Mouse (Mus musculus) heart, postnatal 36 days (tissue): ENCODE measurements around the gene Smyd1. TPM values are rescaled to one million over a fixed set of nuclear protein-coding genes. Genes with fewer than 3 reads are reported as not detected.
A peak's percentile ranks its signal among the peaks of the same experiment; 100 is the strongest.
"Not testable (repeated sequence)": the region's sequence is repeated elsewhere in the genome, so short reads cannot be mapped to it uniquely, and the experiment has no call there.

Source experiments
- DNase-seq, 2 experiments: peaks; one replicate each; pipeline ENCODE4 v3.0.0; 2021 to 2022
- intact Hi-C: fragments of 180-260 bp; cut with DNase I; formaldehyde crosslinking; loops from one replicate; pipeline ENCODE4 v1.15.1; 2025
- total RNA-seq, 2 experiments: library from RNA; stranded (reverse); gene quantifications; 2 replicates each; pipeline ENCODE4 v1.2.3; 2021

Smyd1 gene
- total RNA-seq, 2 experiments from 2014 or later: 351 to 373 TPM

- no peak for DNase-seq
- intact Hi-C loops: no loop called here
Measured at GRCm38 (mm10) chr6:71329881-71330280, 7.8 kb upstream of the Smyd1 start.

DNA sequence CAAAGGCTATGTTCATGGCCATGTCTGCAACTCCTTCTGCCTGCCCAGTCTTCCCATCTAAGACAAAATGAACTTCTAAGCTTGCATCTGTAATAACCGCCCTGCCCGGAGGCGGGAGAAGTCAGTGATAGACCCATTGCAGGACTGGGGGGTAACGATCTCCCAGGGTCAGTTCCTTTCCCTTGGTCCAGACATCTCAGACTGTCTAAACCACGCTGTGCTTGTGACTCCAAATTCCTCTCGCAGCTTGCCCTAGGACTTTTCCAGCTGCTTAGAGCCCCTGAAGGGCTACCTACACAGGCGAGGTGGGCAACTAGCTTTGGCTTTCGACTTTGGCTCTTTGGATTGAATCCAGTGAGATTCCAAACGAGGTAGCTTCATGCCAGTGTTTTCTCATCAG lies 2.8 kb upstream of the Smyd1 start:
- intact Hi-C loops: no loop called here

DNA sequence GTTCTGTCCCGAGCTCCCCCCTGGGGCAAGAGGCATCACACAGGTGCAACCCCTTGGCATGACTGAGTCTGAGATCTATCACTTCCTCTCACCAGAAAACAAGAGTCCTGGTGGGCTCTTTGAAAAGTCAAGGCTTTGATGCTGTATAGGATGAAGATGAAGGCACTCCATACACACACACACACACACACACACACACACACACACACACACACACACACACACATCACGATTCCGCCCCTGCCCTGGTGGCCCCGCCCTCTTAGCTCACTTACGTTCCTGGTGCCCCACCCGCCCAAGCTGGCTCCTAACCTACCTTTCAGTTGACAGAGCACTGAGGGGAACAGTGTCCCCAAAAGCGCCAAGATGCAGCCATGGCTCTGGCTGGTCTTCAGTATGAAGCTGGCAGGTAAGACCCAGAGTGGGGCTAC lies 473 bp upstream of the Smyd1 start, which contains the start of gene Cd8b1:
Cd8b1 (plus strand) TSS at position 298 of the 431 bp plus-strand sequence.
- DNase-seq: no peak
- intact Hi-C loops: no loop called here

More for the DNA sequence above, 2.8 kb upstream of the Smyd1 start:
- DNase-seq: no peak

- intact Hi-C loops: loop anchor here (10.0 kb wide), 1 partner anchor 497 kb away; no protein-coding TSS in a partner anchor
- DNase-seq: no peak
Measured at GRCm38 (mm10) chr6:71307486-71307885, 14.5 kb downstream of the Smyd1 start.

GRCm38 (mm10) chr6:71302097-71302731 lies 19.8 kb downstream of the Smyd1 start:
- DNase-seq: no peak
- intact Hi-C loops: loop anchor here (5.0 to 10.0 kb wide), 2 partner anchors 120 to 503 kb away; no protein-coding TSS in a partner anchor

GRCm38 (mm10) chr6:71298751-71299150 lies 23.3 kb downstream of the Smyd1 start:
- peak in 1 of 2 experiments; percentile 15 for DNase-seq
- intact Hi-C loops: loop anchor here (5.0 kb wide), 1 partner anchor 136 kb away; no protein-coding TSS in a partner anchor

DNA sequence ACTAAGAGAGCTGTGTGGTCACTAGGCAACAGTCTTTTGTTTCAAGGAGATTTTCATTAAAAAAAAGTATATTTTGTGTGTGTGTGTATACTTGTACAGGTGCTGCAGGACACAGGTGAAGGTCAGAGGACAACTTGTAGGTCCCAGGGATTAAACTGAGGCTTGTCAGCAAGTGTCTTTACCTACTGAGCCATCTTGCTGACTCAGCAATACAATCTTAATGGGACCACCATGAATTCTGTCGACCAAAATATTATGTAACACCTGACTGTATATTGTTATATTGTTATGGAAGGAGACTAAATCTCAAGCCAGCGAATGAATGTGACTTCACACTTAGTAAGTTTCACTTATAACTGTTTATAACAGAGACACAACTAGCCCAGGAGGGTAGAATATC lies 24.0 kb downstream of the Smyd1 start:
- intact Hi-C loops: loop anchor here (5.0 kb wide), 1 partner anchor 136 kb away; no protein-coding TSS in a partner anchor
- no peak for DNase-seq

- intact Hi-C loops: loop anchor here (5.0 kb wide), 1 partner anchor 133 kb away; no protein-coding TSS in a partner anchor
- no peak for DNase-seq
Measured at GRCm38 (mm10) chr6:71295303-71295702, 26.7 kb downstream of the Smyd1 start.

DNA sequence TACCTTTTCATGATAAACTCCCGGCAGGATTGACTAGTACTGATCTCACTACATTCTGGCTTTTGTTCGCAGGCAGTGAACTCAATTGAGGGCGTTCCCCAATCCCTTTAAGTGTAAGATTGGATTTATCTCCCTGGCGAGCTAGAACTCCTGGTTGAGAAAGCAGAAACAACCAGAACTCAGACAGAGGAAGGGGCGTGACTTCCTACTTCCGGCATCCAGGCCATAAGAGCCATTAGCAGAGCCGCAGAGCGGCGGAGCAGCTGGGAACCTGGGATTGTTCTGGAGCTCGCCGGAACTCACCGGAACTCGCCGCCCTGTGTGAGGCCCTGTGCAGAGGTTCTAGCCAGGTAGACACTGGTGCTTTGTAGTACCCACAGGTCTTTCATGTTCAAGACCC lies 28.5 kb downstream of the Smyd1 start:
- intact Hi-C loops: no loop called here
- peak; percentile 18 to 27 for DNase-seq

- DNase-seq: no peak
- intact Hi-C loops: loop anchor here (10.0 kb wide), 3 partner anchors 485 to 1965 kb away; partner anchors contain the start of genes Mrpl35, Rpia and Suclg1
Measured at GRCm38 (mm10) chr6:71279418-71279817, 42.6 kb downstream of the Smyd1 start.

- DNase-seq: no peak
- intact Hi-C loops: loop anchor here (5.0 to 10.0 kb wide), 8 partner anchors 107 to 1970 kb away; partner anchors contain the start of genes Chmp3, Kdm3a, Mrpl35 and Rnf103
Measured at GRCm38 (mm10) chr6:71274621-71275020, 47.4 kb downstream of the Smyd1 start.

GRCm38 (mm10) chr6:71273715-71274114 lies 48.3 kb downstream of the Smyd1 start:
- no peak for DNase-seq
- intact Hi-C loops: loop anchor here (5.0 to 10.0 kb wide), 8 partner anchors 106 to 1971 kb away; partner anchors contain the start of genes Chmp3, Kdm3a, Mrpl35 and Rnf103

DNA sequence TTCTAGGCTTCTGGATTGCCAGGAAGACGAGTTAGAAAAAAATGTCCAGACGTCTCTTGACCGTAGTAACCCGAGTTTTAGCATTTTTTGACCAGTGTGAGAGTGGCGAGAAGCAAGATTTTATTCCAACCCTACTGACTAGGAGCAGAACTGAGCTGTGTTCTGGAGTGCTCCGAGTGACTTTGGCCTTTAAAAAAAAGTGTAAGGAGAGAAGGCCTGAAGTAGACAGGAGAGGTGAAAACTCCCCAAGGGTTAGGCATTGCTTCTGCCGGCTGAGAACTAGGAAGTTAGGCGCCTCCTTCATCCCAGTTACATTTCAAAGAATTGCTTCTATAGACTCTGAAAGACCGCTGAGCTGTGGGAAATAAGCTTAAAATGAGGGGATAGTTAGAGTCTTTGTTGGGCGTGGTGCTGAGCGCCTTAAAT lies 49.7 kb downstream of the Smyd1 start:
- intact Hi-C loops: loop anchor here (5.0 to 10.0 kb wide), 8 partner anchors 105 to 1972 kb away; partner anchors contain the start of genes Chmp3, Kdm3a, Mrpl35 and Rnf103
- DNase-seq: no peak

DNA sequence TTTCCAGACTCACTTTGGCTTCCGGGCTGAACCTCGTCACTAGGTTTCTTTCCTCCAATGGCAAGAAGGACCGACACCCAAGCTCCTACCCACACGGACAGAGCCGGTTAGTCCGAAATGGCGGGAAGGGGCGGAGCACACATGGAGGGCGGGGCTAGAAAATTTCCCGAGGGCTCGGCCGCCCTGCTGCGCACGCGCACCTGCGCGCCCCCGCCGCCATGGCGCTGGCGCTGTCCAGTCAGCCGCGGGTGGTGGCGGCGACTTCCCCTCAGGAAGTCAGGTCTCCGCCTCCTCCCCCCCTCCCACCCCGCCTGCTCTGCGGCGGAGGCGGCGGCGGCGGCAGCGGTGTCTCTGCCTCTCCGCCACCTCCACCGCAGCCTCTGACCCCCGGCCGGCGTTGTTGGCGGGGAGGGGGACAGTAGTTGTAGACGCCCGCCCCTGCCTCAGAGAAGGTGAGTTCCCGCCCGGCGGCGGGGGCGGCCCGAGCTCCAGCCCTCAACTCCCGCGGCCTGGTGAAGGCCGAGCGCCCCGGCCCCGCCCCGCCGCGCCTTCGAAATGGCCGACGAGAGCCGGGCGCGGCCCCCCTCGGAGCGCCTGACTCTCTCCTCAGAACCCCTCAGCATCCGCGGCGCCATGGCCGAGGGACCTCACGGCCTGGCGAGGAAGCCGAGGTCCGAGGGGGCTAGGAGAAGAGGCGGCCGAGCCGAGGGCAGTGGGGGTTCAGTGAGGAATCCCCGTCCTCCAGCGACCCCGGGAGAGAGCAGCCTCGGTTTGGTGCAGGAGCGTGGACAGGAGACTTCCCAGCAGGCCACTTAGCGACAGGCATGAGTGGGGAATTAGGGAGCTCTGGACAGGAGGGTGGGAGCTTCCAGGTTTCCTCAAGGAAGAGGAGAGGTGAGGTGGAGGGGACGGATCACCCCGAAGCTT lies 50.4 kb downstream of the Smyd1 start, which contains the start of gene Krcc1:
Krcc1 (plus strand) TSS at position 289 of the 927 bp plus-strand sequence.
- peak; percentile 97 to 99 for DNase-seq
- intact Hi-C loops: loop anchor here (2.0 to 10.0 kb wide), 9 partner anchors 104 to 1973 kb away; partner anchors contain the start of genes Chmp3, Kdm3a, Mrpl35 and Rmnd5a

- no peak for DNase-seq
- intact Hi-C loops: loop anchor here (2.0 to 10.0 kb wide), 9 partner anchors 104 to 1974 kb away; partner anchors contain the start of genes Chmp3, Kdm3a, Mrpl35 and Rmnd5a
Measured at GRCm38 (mm10) chr6:71271057-71271388, 51.0 kb downstream of the Smyd1 start.

- DNase-seq: peak; percentile 36 to 39
- intact Hi-C loops: loop anchor here (2.0 to 10.0 kb wide), 9 partner anchors 103 to 1974 kb away; partner anchors contain the start of genes Chmp3, Kdm3a, Mrpl35 and Rmnd5a
Measured at GRCm38 (mm10) chr6:71270301-71271056, 51.6 kb downstream of the Smyd1 start.

- not testable (repeated sequence) for DNase-seq
Measured at GRCm38 (mm10) chr6:71269686-71270050, 52.4 kb downstream of the Smyd1 start.

DNA sequence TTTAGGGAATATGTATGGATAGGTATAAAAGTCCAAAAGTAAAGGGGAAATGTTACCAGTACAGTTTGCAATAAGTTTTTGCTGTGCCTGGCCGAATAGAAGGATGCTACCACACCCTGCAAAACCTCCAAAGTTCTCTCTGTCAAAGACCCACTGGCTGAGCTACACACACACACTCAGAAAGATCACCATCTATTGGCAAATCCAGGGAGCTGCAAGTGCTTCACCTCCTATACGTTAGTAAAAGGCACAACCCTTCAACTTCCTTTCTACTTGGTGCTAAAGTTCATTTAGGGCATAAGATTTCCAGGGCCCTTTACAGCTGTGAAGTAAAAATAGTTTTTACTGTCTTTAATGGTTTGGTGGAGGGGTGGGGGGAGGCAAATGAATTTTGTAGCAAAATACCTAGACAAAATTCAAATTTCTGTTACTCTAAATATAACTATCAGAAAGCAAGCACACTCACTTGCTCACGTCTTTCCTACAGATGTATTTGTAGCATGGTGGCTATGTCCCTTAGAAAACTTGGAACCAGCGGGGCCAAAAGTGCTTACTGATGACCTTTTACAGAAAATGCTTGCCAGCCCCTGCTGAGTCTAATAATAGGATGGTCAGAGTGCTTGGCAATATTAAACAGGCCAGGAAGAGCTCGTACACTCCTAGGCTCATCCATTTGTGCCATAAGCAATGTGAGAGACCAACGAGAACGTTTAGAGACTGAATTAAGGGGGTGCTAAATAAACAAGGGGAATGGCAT lies 52.9 kb downstream of the Smyd1 start:
- DNase-seq: peak in 1 of 2 experiments; percentile 23
- intact Hi-C loops: no loop called here

More at GRCm38 (mm10) chr6:71269686-71270050, 52.4 kb downstream of the Smyd1 start:
- intact Hi-C loops: loop anchor here (2.0 to 10.0 kb wide), 9 partner anchors 102 to 1975 kb away; partner anchors contain the start of genes Chmp3, Kdm3a, Mrpl35 and Rmnd5a

DNA sequence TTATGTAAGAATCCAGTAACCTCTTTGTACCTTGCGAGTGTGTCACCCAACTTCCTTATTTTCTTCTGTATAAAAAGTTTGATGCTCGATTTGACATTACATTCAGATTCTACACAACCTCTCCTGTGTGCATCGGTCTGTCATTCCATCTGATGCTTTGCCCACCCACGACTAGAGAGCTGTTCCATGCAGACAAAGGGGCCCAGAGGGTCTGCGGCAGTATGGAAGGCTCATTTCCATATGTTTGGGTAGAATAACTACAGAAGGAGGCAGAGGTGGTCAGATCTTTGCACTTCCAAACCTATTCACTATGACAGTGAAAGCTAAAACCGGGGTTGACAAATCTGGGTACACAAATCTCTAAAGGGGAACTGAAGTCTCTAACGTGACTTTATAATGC lies 54.4 kb downstream of the Smyd1 start:
- intact Hi-C loops, DNase-seq: not testable (repeated sequence)
